Mouse (Mus musculus): Measurements from ENCODE around the gene Cfap54. TPM values are rescaled to one million over a fixed set of nuclear protein-coding genes. Genes with fewer than 3 reads are reported as not detected.
A peak's percentile ranks its signal among the peaks of the same experiment; 100 is the strongest.

Cfap54 gene
- polyA plus RNA-seq, 1 experiment from 2014 or later, result 1.2 TPM

- WGBS, result 94% methylated on average over 12 of the region's 12 CpGs
- H3K4me3 ChIP-seq (ENCODE audit: low read depth, low read length), result no peak overlapping the region
- H3K27me3 ChIP-seq (replicated peaks; ENCODE audit: control insufficient read depth, insufficient read depth, low read length), result no peaks in the 10 kb centered on the region
- H3K36me3 ChIP-seq (ENCODE audit: control insufficient read depth, insufficient read depth, low read length), result no peaks in the 10 kb centered on the region
- H3K27ac ChIP-seq (ENCODE audit: low read depth, low read length), result no peak overlapping the region
- no peak for DNase-seq (ENCODE audit: low spot score)
- ATAC-seq, result no peak
- H3K9ac ChIP-seq (ENCODE audit: low read length), result no peak overlapping the region
- H3K9me3 ChIP-seq (replicated peaks; ENCODE audit: control insufficient read depth, low read length), result no peaks in the 10 kb centered on the region
- H3K4me2 ChIP-seq (ENCODE audit: low read length), result no peak overlapping the region
- no peaks in the 10 kb centered on the region for H3K4me1 ChIP-seq (ENCODE audit: control insufficient read depth, insufficient read depth, low read length)
Measured at GRCm38 (mm10) chr10:92932464-92932863, 149.0 kb downstream of the Cfap54 start.

GRCm38 (mm10) chr10:92930036-92930435 is 151.4 kb downstream of the Cfap54 start:
- ATAC-seq (no peak), DNase-seq (ENCODE audit: low spot score) (no peak)
- H3K4me1 ChIP-seq (ENCODE audit: control insufficient read depth, insufficient read depth, low read length), result no peaks in the 10 kb centered on the region
- no peaks in the 10 kb centered on the region for H3K9me3 ChIP-seq (replicated peaks; ENCODE audit: control insufficient read depth, low read length)
- H3K36me3 ChIP-seq (ENCODE audit: control insufficient read depth, insufficient read depth, low read length), result no peaks in the 10 kb centered on the region
- H3K4me2 ChIP-seq (ENCODE audit: low read length), result no peak overlapping the region
- 74% methylated on average over 1 of the region's 1 CpGs for WGBS
- H3K27ac ChIP-seq (ENCODE audit: low read depth, low read length), result no peak overlapping the region
- H3K4me3 ChIP-seq (ENCODE audit: low read depth, low read length), result no peak overlapping the region
- H3K9ac ChIP-seq (ENCODE audit: low read length), result no peak overlapping the region
- H3K27me3 ChIP-seq (replicated peaks; ENCODE audit: control insufficient read depth, insufficient read depth, low read length), result no peaks in the 10 kb centered on the region

- Histone ChIP-seq H3K9me3 (replicated peaks; ENCODE audit: control insufficient read depth, low read length) (no peaks in the 10 kb centered on the region), H3K9ac (ENCODE audit: low read length) (no peak overlapping the region), H3K36me3 (ENCODE audit: control insufficient read depth, insufficient read depth, low read length) (no peaks in the 10 kb centered on the region), H3K27me3 (replicated peaks; ENCODE audit: control insufficient read depth, insufficient read depth, low read length) (no peaks in the 10 kb centered on the region), H3K4me2 (ENCODE audit: low read length) (no peak overlapping the region), H3K4me1 (ENCODE audit: control insufficient read depth, insufficient read depth, low read length) (no peaks in the 10 kb centered on the region), H3K4me3 (ENCODE audit: low read depth, low read length) (no peak overlapping the region), H3K27ac (ENCODE audit: low read depth, low read length) (no peak overlapping the region)
- no peak for ATAC-seq
- DNase-seq (ENCODE audit: low spot score), result no peak
- WGBS, result 85% methylated on average over 3 of the region's 3 CpGs
Measured at GRCm38 (mm10) chr10:92928256-92928655, 153.2 kb downstream of the Cfap54 start.

DNA sequence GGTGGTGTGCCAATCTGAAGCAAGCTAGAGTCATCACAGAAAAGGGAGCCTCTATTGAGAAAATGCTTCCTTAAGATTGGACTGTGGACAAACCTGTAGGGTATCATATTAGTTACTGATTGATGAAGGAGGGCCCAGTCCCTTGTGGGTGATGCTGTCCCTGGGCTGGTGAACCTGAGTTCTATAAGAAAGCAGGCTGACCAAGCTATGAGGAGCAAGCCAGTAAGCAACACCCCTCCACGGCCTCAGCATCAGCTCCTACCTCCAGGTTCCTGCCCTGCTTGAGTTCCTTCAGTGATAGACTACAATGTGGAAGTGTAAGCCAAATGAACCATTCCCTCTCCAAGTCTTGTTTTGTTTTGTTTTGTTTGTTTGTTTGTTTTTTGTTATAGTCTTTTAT is 162.9 kb downstream of the Cfap54 start:
- Histone ChIP-seq H3K9me3 (replicated peaks; ENCODE audit: control insufficient read depth, low read length) (no peaks in the 10 kb centered on the region), H3K9ac (ENCODE audit: low read length) (no peak overlapping the region), H3K4me1 (ENCODE audit: control insufficient read depth, insufficient read depth, low read length) (no peaks in the 10 kb centered on the region), H3K27me3 (replicated peaks; ENCODE audit: control insufficient read depth, insufficient read depth, low read length) (no peaks in the 10 kb centered on the region), H3K4me3 (ENCODE audit: low read depth, low read length) (no peak overlapping the region), H3K27ac (ENCODE audit: low read depth, low read length) (no peak overlapping the region), H3K4me2 (ENCODE audit: low read length) (no peak overlapping the region), H3K36me3 (ENCODE audit: control insufficient read depth, insufficient read depth, low read length) (no peaks in the 10 kb centered on the region)
- no peak for DNase-seq (ENCODE audit: low spot score)
- whole genome bisulfite sequencing, result 89% methylated on average over 1 of the region's 1 CpGs
- ATAC-seq, result no peak

GRCm38 (mm10) chr10:92907246-92907645 is 174.2 kb downstream of the Cfap54 start:
- no peaks in the 10 kb centered on the region for H3K9me3 ChIP-seq (replicated peaks; ENCODE audit: control insufficient read depth, low read length)
- no peak overlapping the region for H3K4me2 ChIP-seq (ENCODE audit: low read length)
- H3K4me1 ChIP-seq (ENCODE audit: control insufficient read depth, insufficient read depth, low read length), result peaks cover 6% of the 10 kb centered on the region
- ATAC-seq (peak; percentile 50), DNase-seq (ENCODE audit: low spot score) (peak; percentile 48)
- H3K9ac ChIP-seq (ENCODE audit: low read length), result no peak overlapping the region
- WGBS, result 27% methylated on average over 6 of the region's 6 CpGs
- H3K4me3 ChIP-seq (ENCODE audit: low read depth, low read length), result no peak overlapping the region
- H3K27me3 ChIP-seq (replicated peaks; ENCODE audit: control insufficient read depth, insufficient read depth, low read length), result no peaks in the 10 kb centered on the region
- no peak overlapping the region for H3K27ac ChIP-seq (ENCODE audit: low read depth, low read length)
- no peaks in the 10 kb centered on the region for H3K36me3 ChIP-seq (ENCODE audit: control insufficient read depth, insufficient read depth, low read length)

DNA sequence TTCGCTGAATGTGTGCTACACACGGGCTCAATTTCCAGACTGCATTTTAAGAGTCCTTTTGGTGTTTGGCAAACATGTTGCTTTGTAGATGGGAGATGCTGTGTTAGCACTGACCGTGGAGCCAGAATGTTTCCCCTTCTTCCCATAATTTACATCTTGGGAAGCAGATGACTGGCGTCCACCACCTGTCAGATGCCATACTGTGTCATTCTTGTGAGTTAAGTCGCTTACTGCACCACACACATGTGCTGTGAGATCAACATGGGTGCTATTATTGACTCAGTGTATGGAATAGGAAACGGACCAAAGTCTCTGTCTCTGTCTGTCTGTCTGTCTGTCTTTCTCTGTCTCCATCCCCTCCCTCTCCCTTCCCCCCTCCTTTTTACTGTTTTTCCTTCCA is 193.0 kb downstream of the Cfap54 start:
- Histone ChIP-seq H3K9me3 (replicated peaks; ENCODE audit: control insufficient read depth, low read length) (no peaks in the 10 kb centered on the region), H3K9ac (ENCODE audit: low read length) (no peak overlapping the region), H3K27ac (ENCODE audit: low read depth, low read length) (no peak overlapping the region), H3K4me1 (ENCODE audit: control insufficient read depth, insufficient read depth, low read length) (no peaks in the 10 kb centered on the region), H3K4me2 (ENCODE audit: low read length) (no peak overlapping the region), H3K27me3 (replicated peaks; ENCODE audit: control insufficient read depth, insufficient read depth, low read length) (no peaks in the 10 kb centered on the region), H3K4me3 (ENCODE audit: low read depth, low read length) (no peak overlapping the region), H3K36me3 (ENCODE audit: control insufficient read depth, insufficient read depth, low read length) (no peaks in the 10 kb centered on the region)
- ATAC-seq (no peak), DNase-seq (ENCODE audit: low spot score) (peak; percentile 8)
- WGBS, result 83% methylated on average over 6 of the region's 6 CpGs

GRCm38 (mm10) chr10:92878000-92878399 is 203.4 kb downstream of the Cfap54 start:
- no peaks in the 10 kb centered on the region for H3K4me1 ChIP-seq (ENCODE audit: control insufficient read depth, insufficient read depth, low read length)
- WGBS, result 67% methylated on average over 3 of the region's 3 CpGs
- H3K4me2 ChIP-seq (ENCODE audit: low read length), result no peak overlapping the region
- no peak for ATAC-seq
- H3K9me3 ChIP-seq (replicated peaks; ENCODE audit: control insufficient read depth, low read length), result no peaks in the 10 kb centered on the region
- no peak for DNase-seq (ENCODE audit: low spot score)
- no peaks in the 10 kb centered on the region for H3K36me3 ChIP-seq (ENCODE audit: control insufficient read depth, insufficient read depth, low read length)
- H3K27ac ChIP-seq (ENCODE audit: low read depth, low read length), result no peak overlapping the region
- H3K4me3 ChIP-seq (ENCODE audit: low read depth, low read length), result no peak overlapping the region
- no peak overlapping the region for H3K9ac ChIP-seq (ENCODE audit: low read length)
- no peaks in the 10 kb centered on the region for H3K27me3 ChIP-seq (replicated peaks; ENCODE audit: control insufficient read depth, insufficient read depth, low read length)

DNA sequence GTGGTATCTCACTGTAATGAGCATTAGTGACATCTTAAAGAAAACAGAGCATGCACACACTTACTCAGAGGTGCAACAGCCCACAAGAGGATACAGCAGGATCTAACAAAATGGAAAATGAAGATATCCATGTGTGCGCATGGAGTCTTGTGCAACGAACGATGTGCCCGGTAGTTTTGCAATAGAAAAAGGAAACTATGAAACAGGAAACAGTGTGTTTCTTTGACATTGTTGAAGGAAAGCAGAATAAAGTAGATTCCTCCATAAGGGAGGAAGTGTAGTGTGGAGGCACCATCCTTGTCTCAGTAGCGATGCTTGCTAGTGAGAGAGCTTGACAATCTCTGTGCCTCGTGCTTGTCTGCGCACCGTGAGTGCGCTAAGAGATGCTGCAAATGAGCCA is 240.4 kb downstream of the Cfap54 start:
- 95% methylated on average over 9 of the region's 9 CpGs for WGBS

GRCm38 (mm10) chr10:92837572-92837971 is 243.8 kb downstream of the Cfap54 start:
- Histone ChIP-seq H3K4me3 (ENCODE audit: low read depth, low read length) (no peak overlapping the region), H3K4me1 (ENCODE audit: control insufficient read depth, insufficient read depth, low read length) (no peaks in the 10 kb centered on the region), H3K36me3 (ENCODE audit: control insufficient read depth, insufficient read depth, low read length) (no peaks in the 10 kb centered on the region), H3K4me2 (ENCODE audit: low read length) (no peak overlapping the region), H3K9me3 (replicated peaks; ENCODE audit: control insufficient read depth, low read length) (no peaks in the 10 kb centered on the region), H3K9ac (ENCODE audit: low read length) (no peak overlapping the region), H3K27me3 (replicated peaks; ENCODE audit: control insufficient read depth, insufficient read depth, low read length) (no peaks in the 10 kb centered on the region), H3K27ac (ENCODE audit: low read depth, low read length) (no peak overlapping the region)
- DNase-seq (ENCODE audit: low spot score) (peak; percentile 88), ATAC-seq (peak; percentile 87)
- WGBS, result 4% methylated on average over 5 of the region's 5 CpGs

More for the DNA sequence above, 240.4 kb downstream of the Cfap54 start:
- Histone ChIP-seq H3K4me2 (ENCODE audit: low read length) (no peak overlapping the region), H3K27me3 (replicated peaks; ENCODE audit: control insufficient read depth, insufficient read depth, low read length) (no peaks in the 10 kb centered on the region), H3K4me1 (ENCODE audit: control insufficient read depth, insufficient read depth, low read length) (no peaks in the 10 kb centered on the region), H3K27ac (ENCODE audit: low read depth, low read length) (no peak overlapping the region), H3K4me3 (ENCODE audit: low read depth, low read length) (no peak overlapping the region), H3K9ac (ENCODE audit: low read length) (no peak overlapping the region), H3K9me3 (replicated peaks; ENCODE audit: control insufficient read depth, low read length) (no peaks in the 10 kb centered on the region), H3K36me3 (ENCODE audit: control insufficient read depth, insufficient read depth, low read length) (no peaks in the 10 kb centered on the region)
- DNase-seq (ENCODE audit: low spot score) (no peak), ATAC-seq (no peak)
